Mouse (Mus musculus): ENCODE results near the gene Lrch1.

Lrch1 gene

DNA sequence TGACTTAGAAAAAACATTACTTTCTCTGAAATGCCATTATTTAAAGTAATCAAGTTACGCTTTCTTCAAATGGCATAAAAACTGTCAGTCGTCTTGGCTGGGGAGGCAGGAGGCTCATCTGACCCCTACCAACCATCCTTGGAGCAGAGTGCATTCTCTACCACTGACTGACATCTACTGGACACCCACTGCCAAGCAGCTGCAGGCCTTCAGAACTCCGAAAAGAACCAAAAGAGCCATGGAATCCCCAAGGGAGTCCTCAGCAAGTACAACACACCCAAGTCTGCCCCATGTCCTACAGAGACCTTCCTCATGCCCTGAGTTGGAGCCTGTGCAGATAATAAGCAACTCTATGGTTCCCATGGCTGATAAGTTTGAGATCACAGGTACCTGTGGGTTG is 224.1 kb downstream of the Lrch1 start:
- DNase-seq (ENCODE audit: low read depth) = no peak

DNA sequence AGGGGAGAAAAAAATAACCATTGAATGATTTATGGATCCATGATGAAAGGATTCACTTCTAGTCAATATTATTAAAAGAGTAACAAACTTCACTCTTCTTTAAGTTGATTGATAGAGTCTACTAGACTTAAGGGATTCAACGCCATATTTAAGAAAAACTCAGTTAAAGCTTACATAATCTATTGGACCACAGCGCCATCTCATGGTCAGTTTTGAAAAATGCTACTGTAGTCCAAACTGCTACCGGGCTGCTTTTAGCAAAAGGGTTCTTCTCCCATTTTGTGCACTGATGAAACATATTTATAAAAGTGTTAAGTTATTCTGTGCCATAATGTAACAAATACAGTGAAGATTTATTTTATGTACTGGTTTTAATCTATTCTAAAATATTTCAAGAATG is 238.6 kb downstream of the Lrch1 start:
- peak; percentile 59 for DNase-seq (ENCODE audit: low read depth)
